Comparison of ENCODE assay signal across 32 mouse cellular contexts in the genomic region with DNA sequence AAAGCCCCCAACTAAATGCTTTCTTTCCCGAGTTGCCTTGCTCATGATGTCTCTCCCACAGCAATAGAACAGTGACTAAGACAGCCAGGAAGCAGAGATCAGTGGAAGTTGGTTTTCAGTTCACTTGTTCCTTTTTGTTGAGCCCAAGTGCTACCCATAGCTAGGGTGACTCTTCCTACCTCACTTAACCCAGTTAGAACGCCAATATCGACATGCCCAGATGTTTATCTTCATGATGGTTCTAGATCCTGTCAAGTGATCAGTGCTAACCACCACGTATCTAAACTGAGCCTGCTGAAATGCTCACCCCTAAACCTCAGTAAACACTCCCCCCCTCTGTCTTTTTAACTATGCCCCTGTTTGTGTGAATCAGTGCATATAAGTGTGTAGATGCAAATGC. TPM values are rescaled to one million over a fixed set of nuclear protein-coding genes. Genes with fewer than 3 reads are reported as not detected.
"Had no signal": no experiment of that assay in that cellular context is flagged by ENCODE, and none has a peak within 500 bp of the region (broad histone marks: within the 10 kb centered on the region; RNA-seq: fewer than 3 reads in every experiment).

No protein-coding gene starts in this region.

- H3K9ac ChIP-seq: embryonic facial prominence, embryonic 12.5 days; embryonic facial prominence, embryonic 13.5 days; embryonic facial prominence, embryonic 15.5 days; forebrain, embryonic 13.5 days; forebrain, embryonic 15.5 days; forebrain, postnatal 0 days had no signal

- H3K4me3 ChIP-seq: embryonic facial prominence, embryonic 10.5 days; embryonic facial prominence, embryonic 12.5 days; embryonic facial prominence, embryonic 13.5 days; embryonic facial prominence, embryonic 15.5 days; erythroblast, embryonic 14.5 days; forebrain, embryonic 10.5 days; forebrain, embryonic 13.5 days; forebrain, embryonic 15.5 days; gastrocnemius, adult 2 months; heart, adult 2 months; heart, embryonic 10.5 days had no signal

- DNase-seq: cerebellum, adult 8-10 months; cerebellum, adult 9-10 months; cerebellum, adult 9-11 months; cerebellum, postnatal 10 days; cerebellum, postnatal 14 days; cerebellum, postnatal 25 days; embryo, embryonic 11 days; forebrain, postnatal 0 days; gastrocnemius, adult 2 months; gastrocnemius, postnatal 10 days; gastrocnemius, postnatal 14 days; gastrocnemius, postnatal 36 days; heart, adult 11 months; heart, adult 18-20 months; heart, adult 2 months had no signal

- H3K27ac ChIP-seq: embryonic facial prominence, embryonic 10.5 days; embryonic facial prominence, embryonic 12.5 days; embryonic facial prominence, embryonic 13.5 days; embryonic facial prominence, embryonic 15.5 days; forebrain, embryonic 10.5 days; forebrain, embryonic 13.5 days; forebrain, embryonic 15.5 days; gastrocnemius, adult 2 months; heart, adult 2 months; heart, embryonic 10.5 days had no signal

- H3K4me2 ChIP-seq: embryonic facial prominence, embryonic 12.5 days; embryonic facial prominence, embryonic 13.5 days; embryonic facial prominence, embryonic 15.5 days; forebrain, embryonic 13.5 days; forebrain, embryonic 15.5 days had no signal

- H3K9me3 ChIP-seq: embryonic facial prominence, embryonic 10.5 days; embryonic facial prominence, embryonic 12.5 days; embryonic facial prominence, embryonic 13.5 days; embryonic facial prominence, embryonic 15.5 days; forebrain, embryonic 10.5 days; forebrain, embryonic 13.5 days; forebrain, embryonic 15.5 days; heart, embryonic 10.5 days had no signal

- ATAC-seq: forebrain, embryonic 13.5 days; forebrain, embryonic 14.5 days; forebrain, embryonic 15.5 days; forebrain, embryonic 16.5 days; forebrain, postnatal 0 days had no signal

- H3K36me3 ChIP-seq: embryonic facial prominence, embryonic 10.5 days; embryonic facial prominence, embryonic 12.5 days; embryonic facial prominence, embryonic 13.5 days; embryonic facial prominence, embryonic 15.5 days; forebrain, embryonic 10.5 days; forebrain, embryonic 15.5 days; heart, embryonic 10.5 days had no signal

- H3K27me3 ChIP-seq: embryonic facial prominence, embryonic 12.5 days; embryonic facial prominence, embryonic 13.5 days; embryonic facial prominence, embryonic 15.5 days; forebrain, embryonic 13.5 days; forebrain, embryonic 15.5 days had no signal

RNA-seq across cellular contexts. Expression of a gene that starts 12.4 kb away (rescaled TPM):
- total RNA-seq: forebrain, postnatal 0 days; gastrocnemius, adult 18-20 months; gastrocnemius, adult 2 months; gastrocnemius, adult 8-10 months; gastrocnemius, postnatal 10 days; gastrocnemius, postnatal 14 days; gastrocnemius, postnatal 36 days; heart, adult 18-20 months; heart, adult 2 months; heart, adult 8-10 months had no signal
- polyA plus RNA-seq: embryonic facial prominence, embryonic 10.5 days; embryonic facial prominence, embryonic 11.5 days; embryonic facial prominence, embryonic 12.5 days; embryonic facial prominence, embryonic 13.5 days; embryonic facial prominence, embryonic 14.5 days; embryonic facial prominence, embryonic 15.5 days; erythroblast, embryonic 14.5 days; forebrain, embryonic 10.5 days; forebrain, embryonic 11.5 days; forebrain, embryonic 13.5 days; forebrain, embryonic 14.5 days; forebrain, embryonic 15.5 days; forebrain, embryonic 16.5 days; forebrain, postnatal 0 days; heart, adult 2 months; heart, embryonic 10.5 days had no signal

RNA-seq across cellular contexts. Expression of a gene that starts 22.5 kb away (rescaled TPM):
- total RNA-seq: heart, adult 2 months; heart, adult 8-10 months had no signal

RNA-seq across cellular contexts. Expression of a gene that starts 38.1 kb away (rescaled TPM):
- polyA plus RNA-seq: embryonic facial prominence, embryonic 11.5 days; embryonic facial prominence, embryonic 12.5 days; forebrain, embryonic 14.5 days; forebrain, embryonic 15.5 days had no signal
